16 mouse cellular contexts compared by ENCODE assay signal in the genomic region with DNA sequence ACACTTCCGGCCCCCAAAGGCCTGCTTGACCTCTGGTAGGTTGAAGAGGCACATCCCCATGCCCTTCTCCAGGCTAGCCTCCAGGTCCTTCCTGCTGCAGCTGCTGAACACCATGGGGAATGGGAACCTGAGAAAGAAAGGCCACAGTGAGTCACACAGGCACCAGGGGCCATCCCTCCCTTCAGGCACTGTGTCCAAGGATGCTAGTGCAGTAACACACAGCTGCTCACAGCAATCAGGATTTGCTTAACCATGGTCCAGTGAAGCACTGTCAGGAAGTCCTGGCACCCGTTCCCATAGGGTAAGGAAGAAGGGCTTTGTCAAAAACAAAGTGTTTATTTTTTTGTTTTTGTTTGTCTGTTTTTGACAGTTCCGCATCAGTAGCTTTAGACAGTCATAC.
"Had no signal": no experiment of that assay in that cellular context is flagged by ENCODE, and none has a peak within 500 bp of the region (broad histone marks: within the 10 kb centered on the region; RNA-seq: fewer than 3 reads in every experiment).

No protein-coding gene starts in this region.

- H3K9me3 ChIP-seq: kidney, embryonic 15.5 days; liver, embryonic 13.5 days; midbrain, embryonic 12.5 days; stomach, embryonic 15.5 days had no signal

- H3K4me2 ChIP-seq: kidney, embryonic 15.5 days; liver, embryonic 13.5 days; midbrain, embryonic 12.5 days; stomach, embryonic 15.5 days had no signal

- H3K4me3 ChIP-seq: kidney, embryonic 15.5 days; liver, embryonic 13.5 days; midbrain, embryonic 12.5 days; stomach, embryonic 15.5 days had no signal

- H3K27me3 ChIP-seq: kidney, embryonic 15.5 days; liver, embryonic 13.5 days; midbrain, embryonic 12.5 days had no signal

- DNase-seq: kidney, adult 11 months; kidney, adult 8-10 months; kidney, postnatal 14 days; kidney, postnatal 4 days; layer of hippocampus, adult 9-11 months; liver, embryonic 13.5 days; lung, adult 2 months; lung, postnatal 14 days; lung, postnatal 4 days; right cerebral cortex, postnatal 25 days; spleen, adult 18-20 months; thymus, postnatal 25 days had no signal

- H3K4me1 ChIP-seq: liver, embryonic 13.5 days had no signal

- H3K9ac ChIP-seq: kidney, embryonic 15.5 days; liver, embryonic 13.5 days; midbrain, embryonic 12.5 days; stomach, embryonic 15.5 days had no signal

- H3K27ac ChIP-seq: kidney, embryonic 15.5 days; liver, embryonic 13.5 days; midbrain, embryonic 12.5 days; stomach, embryonic 15.5 days had no signal

- ATAC-seq: midbrain, embryonic 16.5 days had no signal

- H3K36me3 ChIP-seq: kidney, embryonic 15.5 days; liver, embryonic 13.5 days; midbrain, embryonic 12.5 days; stomach, embryonic 15.5 days had no signal
